Mouse (Mus musculus): ENCODE data around the gene Klk6. TPM values are rescaled to one million over a fixed set of nuclear protein-coding genes. Genes with fewer than 3 reads are reported as not detected.

Gene Klk6
- not detected in 2 replicates for polyA plus RNA-seq (2014; fragmentation: Nextera tagmentation; extraction: Ambion mirVana)

DNA sequence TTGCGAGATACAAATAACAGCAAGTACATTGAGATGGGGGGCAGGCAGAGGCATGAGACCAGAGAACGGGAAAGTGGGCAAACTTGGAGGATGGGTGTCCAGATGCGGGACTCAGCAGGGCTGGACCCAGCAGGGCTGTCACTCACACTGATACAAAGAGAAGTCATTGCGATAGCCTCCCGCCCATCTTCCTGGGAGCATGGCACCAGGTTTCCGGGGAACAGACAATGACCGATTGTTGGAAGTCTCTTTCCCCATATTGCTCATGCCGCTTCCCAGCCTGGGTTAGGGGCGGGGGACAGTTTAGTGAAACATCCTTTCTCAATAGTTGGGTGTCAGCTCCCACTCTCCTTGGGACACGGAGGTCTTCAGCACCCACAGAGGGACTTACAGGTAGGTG is at the start of gene Klk6:
Klk6 (plus strand) TSS at position 301 of the 400 bp plus-strand sequence.
- H3K27ac ChIP-seq (ENCODE audit: low read depth, low read length), result no peak within 1 kb of the TSS
- no peak for DNase-seq (ENCODE audit: low spot score)
- H3K4me1 ChIP-seq (replicated peaks; ENCODE audit: control insufficient read depth, insufficient read depth, low read length), result no peaks in the 10 kb centered on the region
- no peak within 1 kb of the TSS for H3K4me3 ChIP-seq (ENCODE audit: low read depth, low read length)
- H3K27me3 ChIP-seq (ENCODE audit: control insufficient read depth, insufficient read depth, low read length), result no peaks in the 10 kb centered on the region
- 78% methylated on average over 10 of the region's 10 CpGs for WGBS
- ATAC-seq (ENCODE audit: low FRiP score), result no peak
- no peak within 1 kb of the TSS for H3K4me2 ChIP-seq (replicated peaks; ENCODE audit: low read depth, low read length)
- no peak within 1 kb of the TSS for H3K9ac ChIP-seq (ENCODE audit: low read depth, low read length)
- H3K36me3 ChIP-seq (ENCODE audit: control insufficient read depth, insufficient read depth, low read length), result no peaks in the 10 kb centered on the region
- no peaks in the 10 kb centered on the region for H3K9me3 ChIP-seq (ENCODE audit: control insufficient read depth, low read length)

DNA sequence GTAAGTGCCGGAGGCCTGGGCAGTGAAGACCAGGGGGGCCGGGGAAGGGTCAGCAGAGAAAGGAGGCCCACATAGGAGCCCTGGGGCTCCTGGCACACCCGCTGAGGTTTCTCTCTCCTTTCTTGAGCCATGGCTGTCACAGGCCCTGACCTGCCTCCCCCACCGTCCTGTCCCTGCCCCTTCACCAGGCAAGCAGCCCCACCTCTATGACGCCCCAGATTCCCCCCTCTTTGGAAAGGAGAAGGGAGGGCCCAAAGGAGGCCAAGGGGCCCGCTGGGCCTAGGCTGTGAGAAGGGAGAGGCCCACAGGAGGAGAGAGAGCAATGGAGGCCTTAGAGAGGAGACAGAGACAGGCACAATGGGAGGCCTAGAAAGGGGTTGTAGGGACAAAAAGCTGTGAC is 49.5 kb upstream of the Klk6 start:
- ATAC-seq (ENCODE audit: low FRiP score), result peak; percentile 49
- DNase-seq (ENCODE audit: low spot score), result peak; percentile 6
- Histone ChIP-seq H3K4me3 (ENCODE audit: low read depth, low read length) (no peak overlapping the region), H3K9ac (ENCODE audit: low read depth, low read length) (no peak overlapping the region; the same call in 1 of the 2 replicates), H3K27me3 (ENCODE audit: control insufficient read depth, insufficient read depth, low read length) (no peaks in the 10 kb centered on the region), H3K4me1 (replicated peaks; ENCODE audit: control insufficient read depth, insufficient read depth, low read length) (no peaks in the 10 kb centered on the region), H3K9me3 (ENCODE audit: control insufficient read depth, low read length) (no peaks in the 10 kb centered on the region), H3K4me2 (replicated peaks; ENCODE audit: low read depth, low read length) (no peak overlapping the region), H3K27ac (ENCODE audit: low read depth, low read length) (no peak overlapping the region), H3K36me3 (ENCODE audit: control insufficient read depth, insufficient read depth, low read length) (no peaks in the 10 kb centered on the region)
- 35% methylated on average over 6 of the region's 6 CpGs for WGBS

DNA sequence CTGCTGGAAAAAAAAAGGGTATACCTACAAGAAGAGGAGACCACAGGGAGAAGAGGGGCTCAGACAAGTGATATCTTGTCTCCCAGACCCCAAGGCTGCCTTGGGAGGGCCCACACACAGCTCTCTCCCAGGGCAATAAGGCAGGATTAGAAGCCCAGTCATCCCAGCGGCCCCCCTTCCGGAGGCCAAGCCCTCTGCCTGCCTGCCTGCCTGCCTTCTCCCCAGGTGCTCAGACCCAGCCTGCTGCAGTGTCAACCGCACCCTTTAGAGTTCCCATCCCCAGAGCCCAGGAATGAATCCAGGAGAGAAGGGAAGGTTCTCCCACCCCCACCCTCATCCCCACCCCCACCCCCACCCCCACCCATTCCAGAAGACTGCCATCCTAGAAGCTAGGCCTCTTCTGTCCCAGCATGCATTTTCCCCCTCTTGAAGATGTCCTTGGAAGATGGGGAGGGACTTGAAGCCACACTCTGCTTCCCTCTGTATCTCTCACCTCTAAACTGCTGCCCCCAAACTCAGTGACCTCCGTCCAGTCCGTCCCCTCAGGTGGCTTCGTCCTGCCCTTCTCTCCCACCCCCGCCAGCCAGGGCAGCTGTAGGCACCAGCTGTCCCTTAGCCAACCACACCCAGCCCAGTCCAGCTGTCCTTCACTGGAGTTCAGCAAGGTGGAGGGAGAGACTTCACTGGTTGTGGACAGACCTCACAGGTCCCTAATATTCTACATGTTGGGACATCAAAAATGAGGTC is 48.8 kb upstream of the Klk6 start:
- Histone ChIP-seq H3K9me3 (ENCODE audit: control insufficient read depth, low read length) (no peaks in the 10 kb centered on the region), H3K27ac (ENCODE audit: low read depth, low read length) (no peak overlapping the region), H3K4me3 (ENCODE audit: low read depth, low read length) (no peak overlapping the region), H3K36me3 (ENCODE audit: control insufficient read depth, insufficient read depth, low read length) (no peaks in the 10 kb centered on the region), H3K27me3 (ENCODE audit: control insufficient read depth, insufficient read depth, low read length) (no peaks in the 10 kb centered on the region), H3K4me2 (replicated peaks; ENCODE audit: low read depth, low read length) (no peak overlapping the region), H3K4me1 (replicated peaks; ENCODE audit: control insufficient read depth, insufficient read depth, low read length) (no peaks in the 10 kb centered on the region), H3K9ac (ENCODE audit: low read depth, low read length) (no peak overlapping the region)
- ATAC-seq (ENCODE audit: low FRiP score), result no peak
- DNase-seq (ENCODE audit: low spot score), result no peak
- 44% methylated on average over 7 of the region's 7 CpGs for WGBS

DNA sequence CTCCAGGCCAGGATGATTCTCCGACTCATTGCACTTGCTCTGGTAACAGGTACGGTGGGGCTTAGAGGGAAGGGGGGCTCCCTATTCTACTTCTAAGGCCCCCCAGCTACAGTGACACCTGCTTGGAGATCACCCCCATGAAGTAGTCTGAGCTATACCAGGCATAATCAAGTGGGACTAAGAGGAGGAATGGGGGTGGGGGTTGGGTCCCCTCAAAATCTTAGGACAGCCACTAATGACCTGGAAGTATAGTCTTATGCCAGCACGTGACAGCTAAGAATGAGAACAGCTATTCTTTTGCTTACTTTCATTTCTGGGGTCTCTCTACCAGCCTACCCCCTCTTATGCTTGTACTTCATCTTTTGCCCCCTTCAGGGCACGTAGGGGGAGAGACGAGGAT is 47.8 kb upstream of the Klk6 start:
- ATAC-seq (ENCODE audit: low FRiP score), result no peak
- no peak overlapping the region for H3K27ac ChIP-seq (ENCODE audit: low read depth, low read length)
- H3K9ac ChIP-seq (ENCODE audit: low read depth, low read length), result no peak overlapping the region
- H3K36me3 ChIP-seq (ENCODE audit: control insufficient read depth, insufficient read depth, low read length), result no peaks in the 10 kb centered on the region
- no peaks in the 10 kb centered on the region for H3K27me3 ChIP-seq (ENCODE audit: control insufficient read depth, insufficient read depth, low read length)
- no peaks in the 10 kb centered on the region for H3K4me1 ChIP-seq (replicated peaks; ENCODE audit: control insufficient read depth, insufficient read depth, low read length)
- 91% methylated on average over 5 of the region's 5 CpGs for WGBS
- H3K9me3 ChIP-seq (ENCODE audit: control insufficient read depth, low read length), result no peaks in the 10 kb centered on the region
- H3K4me3 ChIP-seq (ENCODE audit: low read depth, low read length), result no peak overlapping the region
- no peak for DNase-seq (ENCODE audit: low spot score)
- no peak overlapping the region for H3K4me2 ChIP-seq (replicated peaks; ENCODE audit: low read depth, low read length)

DNA sequence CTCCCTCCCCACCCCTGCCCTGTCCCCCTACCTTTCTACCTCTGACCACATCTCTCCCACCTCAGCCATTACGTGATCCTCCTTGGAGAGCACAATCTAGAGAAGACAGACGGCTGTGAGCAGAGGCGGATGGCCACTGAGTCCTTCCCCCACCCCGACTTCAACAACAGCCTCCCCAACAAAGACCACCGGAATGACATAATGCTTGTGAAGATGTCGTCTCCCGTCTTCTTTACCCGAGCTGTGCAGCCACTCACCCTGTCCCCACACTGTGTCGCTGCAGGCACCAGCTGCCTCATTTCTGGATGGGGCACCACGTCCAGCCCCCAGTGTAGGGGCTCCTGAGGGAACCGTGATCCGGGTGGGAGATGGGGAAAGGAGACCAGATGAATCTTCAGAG is 46.9 kb upstream of the Klk6 start:
- ATAC-seq (ENCODE audit: low FRiP score), result no peak
- H3K9ac ChIP-seq (ENCODE audit: low read depth, low read length), result no peak overlapping the region
- no peaks in the 10 kb centered on the region for H3K27me3 ChIP-seq (ENCODE audit: control insufficient read depth, insufficient read depth, low read length)
- H3K4me2 ChIP-seq (replicated peaks; ENCODE audit: low read depth, low read length), result no peak overlapping the region
- no peaks in the 10 kb centered on the region for H3K9me3 ChIP-seq (ENCODE audit: control insufficient read depth, low read length)
- WGBS, result 86% methylated on average over 12 of the region's 12 CpGs
- DNase-seq (ENCODE audit: low spot score), result no peak
- H3K4me1 ChIP-seq (replicated peaks; ENCODE audit: control insufficient read depth, insufficient read depth, low read length), result no peaks in the 10 kb centered on the region
- H3K27ac ChIP-seq (ENCODE audit: low read depth, low read length), result no peak overlapping the region
- H3K4me3 ChIP-seq (ENCODE audit: low read depth, low read length), result no peak overlapping the region
- no peaks in the 10 kb centered on the region for H3K36me3 ChIP-seq (ENCODE audit: control insufficient read depth, insufficient read depth, low read length)

DNA sequence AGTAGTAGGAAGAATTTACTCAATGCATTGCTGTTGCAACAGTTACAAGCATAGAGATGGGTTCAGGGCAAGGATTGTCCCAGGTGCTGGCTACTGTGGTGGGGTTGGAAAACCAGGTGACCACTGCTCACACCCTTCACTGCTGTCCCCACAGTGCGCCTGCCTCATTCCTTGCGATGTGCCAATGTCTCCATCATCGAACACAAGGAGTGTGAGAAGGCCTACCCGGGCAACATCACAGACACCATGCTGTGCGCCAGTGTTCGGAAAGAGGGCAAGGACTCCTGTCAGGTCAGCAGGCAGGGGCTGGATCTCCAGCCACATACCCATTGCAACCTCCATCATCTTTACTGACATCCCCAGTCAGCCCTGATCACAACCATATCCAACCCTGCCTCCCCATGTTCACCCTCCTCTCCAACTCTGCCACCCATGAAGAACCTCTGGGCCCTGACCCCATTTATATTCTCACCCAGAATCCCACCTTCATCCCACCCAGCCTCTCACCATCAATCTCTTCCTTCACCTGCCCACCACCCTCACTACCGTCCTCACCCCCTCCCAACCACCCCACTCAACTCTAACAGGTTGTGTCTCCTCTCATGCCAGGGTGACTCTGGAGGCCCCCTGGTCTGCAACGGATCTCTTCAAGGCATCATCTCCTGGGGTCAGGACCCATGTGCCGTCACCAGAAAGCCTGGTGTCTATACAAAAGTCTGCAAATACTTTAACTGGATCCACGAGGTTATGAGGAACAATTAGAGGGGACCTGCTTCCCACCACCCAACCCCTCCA is 45.9 kb upstream of the Klk6 start:
- Histone ChIP-seq H3K4me3 (ENCODE audit: low read depth, low read length) (no peak overlapping the region), H3K36me3 (ENCODE audit: control insufficient read depth, insufficient read depth, low read length) (no peaks in the 10 kb centered on the region), H3K9ac (ENCODE audit: low read depth, low read length) (no peak overlapping the region), H3K27ac (ENCODE audit: low read depth, low read length) (no peak overlapping the region), H3K9me3 (ENCODE audit: control insufficient read depth, low read length) (no peaks in the 10 kb centered on the region), H3K27me3 (ENCODE audit: control insufficient read depth, insufficient read depth, low read length) (no peaks in the 10 kb centered on the region), H3K4me2 (replicated peaks; ENCODE audit: low read depth, low read length) (no peak overlapping the region), H3K4me1 (replicated peaks; ENCODE audit: control insufficient read depth, insufficient read depth, low read length) (no peaks in the 10 kb centered on the region)
- ATAC-seq (ENCODE audit: low FRiP score), result no peak
- 89% methylated on average over 10 of the region's 10 CpGs for WGBS
- DNase-seq (ENCODE audit: low spot score), result no peak

DNA sequence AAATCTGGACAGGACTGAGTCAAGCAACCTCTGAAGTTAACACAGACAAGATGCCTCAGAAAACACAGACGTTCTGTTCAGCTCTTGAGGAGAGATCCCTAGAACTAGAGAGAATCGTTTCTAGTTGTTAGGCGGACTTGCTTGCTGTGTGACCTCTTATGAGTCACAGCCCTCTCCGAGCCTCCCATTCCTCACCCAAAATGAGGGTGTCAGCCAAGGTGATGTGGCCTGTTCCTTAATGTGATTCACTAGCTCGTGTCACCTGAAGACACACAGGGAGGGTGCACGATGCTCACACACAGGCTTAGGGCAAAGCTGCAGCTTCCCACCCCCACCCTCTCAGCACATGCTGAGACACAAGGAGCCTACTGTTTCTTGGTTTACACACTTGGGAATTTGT is 44.1 kb upstream of the Klk6 start:
- Histone ChIP-seq H3K36me3 (ENCODE audit: control insufficient read depth, insufficient read depth, low read length) (no peaks in the 10 kb centered on the region), H3K4me1 (replicated peaks; ENCODE audit: control insufficient read depth, insufficient read depth, low read length) (no peaks in the 10 kb centered on the region), H3K9me3 (ENCODE audit: control insufficient read depth, low read length) (no peaks in the 10 kb centered on the region), H3K27ac (ENCODE audit: low read depth, low read length) (no peak overlapping the region), H3K4me3 (ENCODE audit: low read depth, low read length) (no peak overlapping the region), H3K4me2 (replicated peaks; ENCODE audit: low read depth, low read length) (no peak overlapping the region), H3K27me3 (ENCODE audit: control insufficient read depth, insufficient read depth, low read length) (no peaks in the 10 kb centered on the region), H3K9ac (ENCODE audit: low read depth, low read length) (no peak overlapping the region)
- ATAC-seq (ENCODE audit: low FRiP score) (no peak), DNase-seq (ENCODE audit: low spot score) (no peak)
- 69% methylated on average over 6 of the region's 6 CpGs for WGBS

DNA sequence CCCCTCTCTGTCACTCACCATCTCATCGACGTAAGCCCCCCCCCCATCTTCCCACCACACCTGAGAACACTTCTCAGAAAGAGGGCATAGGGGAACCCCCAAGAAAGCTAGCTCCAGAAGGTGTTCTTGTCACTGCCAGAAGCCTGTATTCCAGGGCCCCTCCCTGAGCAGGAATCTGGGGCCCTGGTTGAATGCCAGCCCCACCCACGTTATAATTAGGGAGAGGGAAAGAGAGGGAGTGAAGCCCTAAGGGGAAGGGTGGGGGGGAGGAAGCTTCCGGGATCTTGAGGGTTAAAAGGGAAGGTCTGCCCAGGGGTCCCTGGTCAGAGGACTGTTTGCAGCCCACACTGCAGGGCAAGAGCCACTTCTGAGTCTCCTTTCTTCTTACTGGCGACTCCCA is 43.6 kb upstream of the Klk6 start, which contains the start of gene Klk10:
Klk10 (plus strand) TSS at position 290 of the 400 bp plus-strand sequence.
- ATAC-seq (ENCODE audit: low FRiP score) (no peak), DNase-seq (ENCODE audit: low spot score) (no peak)
- Histone ChIP-seq H3K27ac (ENCODE audit: low read depth, low read length) (no peak within 1 kb of the TSS), H3K36me3 (ENCODE audit: control insufficient read depth, insufficient read depth, low read length) (no peaks in the 10 kb centered on the region), H3K4me2 (replicated peaks; ENCODE audit: low read depth, low read length) (no peak within 1 kb of the TSS), H3K9me3 (ENCODE audit: control insufficient read depth, low read length) (no peaks in the 10 kb centered on the region), H3K4me3 (ENCODE audit: low read depth, low read length) (no peak within 1 kb of the TSS), H3K27me3 (ENCODE audit: control insufficient read depth, insufficient read depth, low read length) (no peaks in the 10 kb centered on the region), H3K9ac (ENCODE audit: low read depth, low read length) (no peak within 1 kb of the TSS), H3K4me1 (replicated peaks; ENCODE audit: control insufficient read depth, insufficient read depth, low read length) (no peaks in the 10 kb centered on the region)
- 46% methylated on average over 5 of the region's 5 CpGs for whole genome bisulfite sequencing

DNA sequence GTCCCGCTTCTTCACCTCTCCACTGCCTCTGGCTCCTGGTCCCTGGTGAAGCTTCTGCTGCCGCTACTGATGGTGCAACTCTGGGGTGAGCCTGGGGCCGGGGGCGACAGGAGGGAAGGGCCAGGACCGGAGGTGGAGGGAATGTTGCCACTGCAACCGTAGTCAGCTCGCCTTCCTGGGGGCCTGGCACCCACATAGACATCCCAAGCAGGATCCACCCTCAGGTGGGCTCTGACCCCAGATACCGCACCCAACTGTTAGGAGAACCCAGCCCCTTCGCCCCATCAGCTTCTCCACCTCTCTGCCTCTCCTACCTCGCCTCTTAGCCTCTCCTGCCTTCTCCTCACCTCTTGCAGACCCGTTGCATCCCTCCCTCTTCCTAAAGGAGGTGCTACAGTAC is 42.8 kb upstream of the Klk6 start:
- WGBS, result 87% methylated on average over 11 of the region's 11 CpGs
- Histone ChIP-seq H3K36me3 (ENCODE audit: control insufficient read depth, insufficient read depth, low read length) (no peaks in the 10 kb centered on the region), H3K4me3 (ENCODE audit: low read depth, low read length) (no peak overlapping the region), H3K27me3 (ENCODE audit: control insufficient read depth, insufficient read depth, low read length) (no peaks in the 10 kb centered on the region), H3K4me2 (replicated peaks; ENCODE audit: low read depth, low read length) (no peak overlapping the region), H3K4me1 (replicated peaks; ENCODE audit: control insufficient read depth, insufficient read depth, low read length) (no peaks in the 10 kb centered on the region), H3K9me3 (ENCODE audit: control insufficient read depth, low read length) (no peaks in the 10 kb centered on the region), H3K9ac (ENCODE audit: low read depth, low read length) (no peak overlapping the region), H3K27ac (ENCODE audit: low read depth, low read length) (no peak overlapping the region)
- DNase-seq (ENCODE audit: low spot score), result no peak
- ATAC-seq (ENCODE audit: low FRiP score), result no peak

Data from hindbrain, embryonic 11.5 days (tissue).